Mouse (Mus musculus): ENCODE measurements around the gene Sdad1. TPM values are rescaled to one million over a fixed set of nuclear protein-coding genes. Genes with fewer than 3 reads are reported as not detected.
A peak's percentile ranks its signal among the peaks of the same experiment; 100 is the strongest.

Sdad1 gene
- polyA plus RNA-seq, 1 experiment from 2014 or later = 15.0 TPM

DNA sequence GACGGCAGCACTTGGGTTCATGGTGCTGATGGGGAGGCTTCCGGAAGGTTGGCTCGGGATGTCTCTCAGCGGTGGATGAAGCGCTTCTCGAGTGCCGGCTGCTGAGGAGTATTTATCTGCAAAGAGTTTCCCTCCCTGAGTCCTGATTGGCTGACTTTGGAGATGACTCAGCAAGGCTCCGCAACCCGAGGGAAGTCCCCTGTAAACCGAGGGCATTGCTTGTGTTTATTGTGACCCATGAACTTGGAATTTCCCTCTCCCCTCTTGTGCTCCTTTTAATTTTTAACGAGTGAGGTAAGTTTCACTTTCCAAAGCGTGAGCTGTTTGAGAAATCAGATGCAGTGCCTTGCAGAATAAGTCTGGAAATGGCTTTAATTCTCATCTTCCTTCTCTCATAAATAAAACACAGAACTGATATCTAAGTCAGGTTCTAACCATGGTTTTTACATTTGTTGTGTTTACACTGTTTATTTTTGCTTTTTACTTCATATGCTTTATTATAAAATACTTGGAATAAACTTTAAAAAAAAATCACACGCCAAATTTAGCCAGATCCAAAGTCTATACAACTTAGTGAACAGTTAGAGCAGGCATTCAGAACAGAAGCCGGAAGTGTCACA is 38.6 kb upstream of the Sdad1 start, which contains the start of gene Cxcl10:
Cxcl10 (minus strand) TSS at position 96 of the 620 bp plus-strand sequence.
- DNase-seq (ENCODE audit: low spot score) (peak; percentile 73), ATAC-seq (peak; percentile 76)
- WGBS = 11% methylated on average over 14 of the region's 14 CpGs
- H3K27me3 ChIP-seq (replicated peaks; ENCODE audit: insufficient read depth, low read length) = no peaks in the 10 kb centered on the region
- TF ChIP-seq EP300 (IDR thresholded peaks at IDR 0.05) (no peak), CTCF (IDR thresholded peaks at IDR 0.05) (no peak)
- H3K9ac ChIP-seq (replicated peaks; ENCODE audit: low read depth) = peak within 1 kb of the TSS; percentile 19; the same call in 1 of the 2 replicates
- H3K36me3 ChIP-seq (ENCODE audit: insufficient read depth, low read length) = no peaks in the 10 kb centered on the region
- no peak within 1 kb of the TSS for H3K27ac ChIP-seq (ENCODE audit: low read length)
- H3K4me2 ChIP-seq (replicated peaks; ENCODE audit: low read depth, low read length) = peak within 1 kb of the TSS; percentile 57
- H3K4me3 ChIP-seq (ENCODE audit: low read depth, low read length) = peak within 1 kb of the TSS; percentile 28
- H3K9me3 ChIP-seq (ENCODE audit: low read length) = no peaks in the 10 kb centered on the region
- peaks cover 4% of the 10 kb centered on the region; the same call in 1 of the 2 replicates for H3K4me1 ChIP-seq (ENCODE audit: insufficient read depth, low read depth, low read length)

DNA sequence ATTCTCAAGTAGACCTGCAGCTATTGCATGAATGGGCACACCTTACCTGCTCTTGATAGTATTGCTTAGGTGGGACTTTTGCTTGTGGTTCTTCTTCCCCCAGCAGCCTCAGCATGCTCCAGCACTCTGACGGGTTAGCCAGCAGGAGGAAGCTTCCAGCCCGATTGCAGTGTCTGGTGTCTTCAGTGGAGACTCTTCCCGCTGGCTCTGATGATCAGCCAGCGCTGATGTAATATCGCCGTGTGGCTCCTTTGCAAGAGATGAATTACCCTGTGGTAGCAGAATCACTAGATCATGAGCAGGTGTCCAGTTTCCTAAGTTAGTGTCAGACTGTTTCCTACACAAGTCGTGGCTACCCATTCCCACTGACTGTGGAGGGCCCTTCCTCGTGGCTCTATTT is 34.7 kb upstream of the Sdad1 start:
- DNase-seq (ENCODE audit: low spot score) (no peak), ATAC-seq (no peak)
- Histone ChIP-seq H3K4me3 (ENCODE audit: low read depth, low read length) (no peak overlapping the region), H3K4me1 (ENCODE audit: insufficient read depth, low read depth, low read length) (peaks cover 4% of the 10 kb centered on the region; the same call in 1 of the 2 replicates), H3K4me2 (replicated peaks; ENCODE audit: low read depth, low read length) (no peak overlapping the region), H3K9ac (replicated peaks; ENCODE audit: low read depth) (no peak overlapping the region), H3K27me3 (replicated peaks; ENCODE audit: insufficient read depth, low read length) (no peaks in the 10 kb centered on the region), H3K27ac (ENCODE audit: low read length) (no peak overlapping the region), H3K36me3 (ENCODE audit: insufficient read depth, low read length) (no peaks in the 10 kb centered on the region), H3K9me3 (ENCODE audit: low read length) (no peaks in the 10 kb centered on the region)
- TF ChIP-seq CTCF (IDR thresholded peaks at IDR 0.05) = no peak
- TF ChIP-seq EP300 (IDR thresholded peaks at IDR 0.05) = no peak
- WGBS = 83% methylated on average over 8 of the region's 8 CpGs

DNA sequence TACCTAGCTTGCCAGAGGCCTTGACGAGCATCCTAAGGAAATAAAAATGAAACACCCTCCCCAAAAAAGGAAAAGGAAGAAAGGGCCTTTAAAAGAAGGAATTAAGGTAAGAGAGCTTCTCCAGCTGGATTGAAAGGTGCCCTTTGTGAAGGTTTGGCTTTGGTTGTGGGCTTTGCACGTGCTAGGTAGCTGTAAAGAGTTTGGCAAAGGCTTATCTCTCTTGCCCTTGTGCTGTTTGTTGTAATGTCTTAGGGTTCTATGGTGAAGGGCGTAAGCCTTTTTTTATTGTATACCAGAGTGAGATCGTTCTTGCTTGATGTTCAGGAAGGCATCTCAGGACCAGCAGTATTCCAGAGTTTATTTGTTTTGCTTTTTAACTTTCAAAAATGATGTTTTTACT is 30.3 kb upstream of the Sdad1 start:
- no peak overlapping the region for H3K9ac ChIP-seq (replicated peaks; ENCODE audit: low read depth)
- TF ChIP-seq EP300 (IDR thresholded peaks at IDR 0.05) (no peak), CTCF (IDR thresholded peaks at IDR 0.05) (no peak)
- H3K9me3 ChIP-seq (ENCODE audit: low read length) = no peaks in the 10 kb centered on the region
- ATAC-seq (no peak), DNase-seq (ENCODE audit: low spot score) (no peak)
- 66% methylated on average over 4 of the region's 4 CpGs for WGBS
- no peaks in the 10 kb centered on the region for H3K4me1 ChIP-seq (ENCODE audit: insufficient read depth, low read depth, low read length)
- no peak overlapping the region for H3K4me3 ChIP-seq (ENCODE audit: low read depth, low read length)
- no peak overlapping the region for H3K27ac ChIP-seq (ENCODE audit: low read length)
- H3K27me3 ChIP-seq (replicated peaks; ENCODE audit: insufficient read depth, low read length) = no peaks in the 10 kb centered on the region
- H3K36me3 ChIP-seq (ENCODE audit: insufficient read depth, low read length) = no peaks in the 10 kb centered on the region
- no peak overlapping the region for H3K4me2 ChIP-seq (replicated peaks; ENCODE audit: low read depth, low read length)

DNA sequence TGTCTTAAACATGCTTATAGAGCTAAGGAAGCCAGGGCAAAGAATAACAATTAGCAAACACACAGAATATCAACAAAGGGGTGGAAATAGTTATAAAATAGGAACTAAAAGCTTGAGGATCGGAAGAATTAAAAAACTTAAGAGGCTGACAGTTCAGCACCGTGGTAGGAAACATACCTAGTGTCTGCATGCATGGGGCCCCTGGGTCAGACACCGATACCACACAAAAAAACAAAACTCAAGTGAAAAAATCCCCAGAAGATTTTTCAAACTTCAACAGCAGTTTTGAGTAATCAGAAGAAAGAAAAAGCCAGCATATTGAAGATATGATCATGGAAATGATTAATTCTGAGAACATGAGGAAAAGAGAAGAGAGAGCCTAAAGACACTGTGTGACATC is 26.5 kb upstream of the Sdad1 start:
- 0 out of 2 replicates have a peak, but pooled peaks cover 6% of the 10 kb centered on the region for H3K4me1 ChIP-seq (ENCODE audit: insufficient read depth, low read depth, low read length)
- no peaks in the 10 kb centered on the region for H3K36me3 ChIP-seq (ENCODE audit: insufficient read depth, low read length)
- H3K27ac ChIP-seq (ENCODE audit: low read length) = no peak overlapping the region
- H3K9ac ChIP-seq (replicated peaks; ENCODE audit: low read depth) = no peak overlapping the region
- no peaks in the 10 kb centered on the region for H3K9me3 ChIP-seq (ENCODE audit: low read length)
- DNase-seq (ENCODE audit: low spot score) (no peak), ATAC-seq (no peak)
- H3K4me2 ChIP-seq (replicated peaks; ENCODE audit: low read depth, low read length) = no peak overlapping the region
- H3K27me3 ChIP-seq (replicated peaks; ENCODE audit: insufficient read depth, low read length) = no peaks in the 10 kb centered on the region
- no peak overlapping the region for H3K4me3 ChIP-seq (ENCODE audit: low read depth, low read length)
- 74% methylated on average over 3 of the region's 3 CpGs for WGBS
- TF ChIP-seq EP300 (IDR thresholded peaks at IDR 0.05) (no peak), CTCF (IDR thresholded peaks at IDR 0.05) (no peak)

DNA sequence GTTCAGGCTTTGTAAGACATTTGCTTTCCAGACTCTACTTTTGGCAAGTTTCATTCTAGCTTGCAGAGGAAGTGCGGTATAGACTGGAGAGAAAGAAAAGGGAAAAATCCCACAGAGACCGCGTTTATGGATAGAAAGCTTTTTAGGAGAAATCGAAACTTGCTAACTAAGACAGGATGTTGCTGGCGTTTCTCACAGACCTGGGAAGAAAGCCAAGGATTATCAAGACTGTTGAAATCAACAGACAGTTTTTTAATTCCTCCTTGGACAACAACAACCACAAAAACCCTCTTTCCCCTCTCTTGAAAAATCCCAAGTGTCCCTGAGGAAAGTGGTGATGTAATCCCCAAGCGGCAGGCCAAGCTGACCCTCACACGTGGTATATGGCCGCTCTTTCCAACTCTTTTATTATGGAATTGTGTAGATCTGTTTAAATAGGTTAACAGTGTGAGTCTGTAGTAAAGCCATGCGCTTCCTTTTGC is 22.1 kb upstream of the Sdad1 start:
- peak overlapping the region; percentile 68 for H3K27ac ChIP-seq (ENCODE audit: low read length)
- H3K36me3 ChIP-seq (ENCODE audit: insufficient read depth, low read length) = no peaks in the 10 kb centered on the region
- TF ChIP-seq EP300 (IDR thresholded peaks at IDR 0.05) (no peak), CTCF (IDR thresholded peaks at IDR 0.05) (no peak)
- peak; percentile 87 for DNase-seq (ENCODE audit: low spot score)
- no peaks in the 10 kb centered on the region for H3K27me3 ChIP-seq (replicated peaks; ENCODE audit: insufficient read depth, low read length)
- ATAC-seq = peak; percentile 80
- peak overlapping the region; percentile 38 for H3K4me2 ChIP-seq (replicated peaks; ENCODE audit: low read depth, low read length)
- H3K9ac ChIP-seq (replicated peaks; ENCODE audit: low read depth) = no peak overlapping the region
- H3K4me1 ChIP-seq (ENCODE audit: insufficient read depth, low read depth, low read length) = 0 out of 2 replicates have a peak, but pooled peaks cover 6% of the 10 kb centered on the region
- 36% methylated on average over 9 of the region's 9 CpGs for WGBS
- no peaks in the 10 kb centered on the region for H3K9me3 ChIP-seq (ENCODE audit: low read length)
- peak overlapping the region; percentile 17 for H3K4me3 ChIP-seq (ENCODE audit: low read depth, low read length)

DNA sequence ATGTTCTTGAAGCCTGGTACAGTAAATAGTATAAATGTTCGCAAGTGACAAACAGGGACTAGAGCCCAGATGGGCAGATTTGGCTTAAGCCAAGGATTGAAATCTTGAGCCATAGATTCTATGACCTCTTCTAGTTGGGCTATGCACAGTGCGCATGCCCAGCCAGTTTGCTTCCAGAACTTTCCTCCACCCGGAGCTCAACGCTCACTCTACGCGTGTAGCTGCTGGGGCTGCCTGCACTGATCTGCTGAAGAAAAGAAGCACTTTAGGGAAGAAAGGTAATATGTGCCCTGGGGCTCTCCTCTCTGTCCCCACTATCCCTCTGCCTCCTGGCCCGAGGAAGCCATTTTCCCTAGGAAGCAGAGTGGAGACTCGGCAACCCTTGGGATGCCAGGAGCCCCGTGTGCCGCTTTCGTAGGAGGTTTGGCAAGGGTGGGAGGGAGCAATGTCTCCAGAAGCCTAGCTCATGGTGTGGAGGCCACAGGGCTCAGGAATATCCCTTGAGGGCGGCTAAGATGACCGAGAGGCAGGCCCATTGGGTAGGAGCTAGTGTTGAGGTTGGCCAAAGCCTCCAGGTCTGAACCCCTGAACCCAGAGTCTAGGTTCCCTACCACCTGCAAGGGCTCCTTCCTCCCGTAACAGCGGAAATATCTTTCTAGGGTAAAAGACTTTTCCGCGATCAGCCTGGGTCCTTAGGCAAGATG is 21.5 kb upstream of the Sdad1 start, which contains the start of gene Art3:
Art3 (plus strand) TSS at position 193 of the 704 bp plus-strand sequence.
- Histone ChIP-seq H3K4me2 (replicated peaks; ENCODE audit: low read depth, low read length) (peak within 1 kb of the TSS; percentile 38), H3K4me3 (ENCODE audit: low read depth, low read length) (peak within 1 kb of the TSS; percentile 17), H3K27me3 (replicated peaks; ENCODE audit: insufficient read depth, low read length) (no peaks in the 10 kb centered on the region), H3K36me3 (ENCODE audit: insufficient read depth, low read length) (no peaks in the 10 kb centered on the region), H3K9ac (replicated peaks; ENCODE audit: low read depth) (no peak within 1 kb of the TSS), H3K9me3 (ENCODE audit: low read length) (no peaks in the 10 kb centered on the region), H3K4me1 (ENCODE audit: insufficient read depth, low read depth, low read length) (0 out of 2 replicates have a peak, but pooled peaks cover 6% of the 10 kb centered on the region), H3K27ac (ENCODE audit: low read length) (peak within 1 kb of the TSS; percentile 68)
- 88% methylated on average over 17 of the region's 17 CpGs for WGBS
- DNase-seq (ENCODE audit: low spot score) (no peak), ATAC-seq (no peak)
- TF ChIP-seq EP300 (IDR thresholded peaks at IDR 0.05) = no peak
